Comparison of ENCODE assay signal across 8 mouse cellular contexts in the genomic region with DNA sequence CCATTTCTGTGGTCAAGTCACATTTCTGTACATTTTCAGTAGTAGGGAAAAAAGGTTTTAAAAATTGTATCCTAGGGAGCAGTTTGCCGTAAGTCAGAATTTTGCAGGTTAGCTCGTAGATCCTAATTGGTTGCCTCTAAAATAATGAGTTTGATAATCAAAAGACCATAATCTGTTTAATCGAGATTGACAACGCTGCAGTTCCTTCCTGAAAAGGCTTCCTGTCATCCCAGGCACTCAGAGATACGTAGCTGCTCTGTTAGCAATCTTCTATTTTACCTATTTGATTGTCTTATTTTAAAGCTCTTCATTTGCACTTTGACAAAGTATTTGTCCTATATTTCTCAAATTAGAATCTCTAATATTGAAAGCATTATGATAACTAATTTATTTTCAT.
A peak's percentile ranks its signal among the peaks of the same experiment; 100 is the strongest.
DNase-seq lines count a peak whose midpoint lies in the region; ATAC-seq and TF ChIP-seq lines count a peak whose summit lies in the region.

No protein-coding gene starts in this region.

- TF ChIP-seq CTCF in layer of hippocampus, adult 2 months (conservative IDR thresholded peaks at IDR 0.05) = no peak

- DNase-seq in layer of hippocampus, adult 2 months (ENCODE audit: low spot score in 2 of 2) = no peak
- DNase-seq in layer of hippocampus, adult 11-12 months (ENCODE audit: low spot score) = no peak
- DNase-seq in gastrocnemius, postnatal 10 days = no peak
- DNase-seq in spleen, postnatal 10 days (ENCODE audit: low spot score in 2 of 2) = no peak
- no peak for DNase-seq in frontal cortex, postnatal 25 days (ENCODE audit: low spot score in 2 of 2)

- peak overlapping the region; percentile 82; the same call in 1 of the 2 replicates for H3K4me2 ChIP-seq in embryonic facial prominence, embryonic 15.5 days (replicated peaks)
- peak overlapping the region; percentile 86 for H3K4me2 ChIP-seq in intestine, embryonic 15.5 days (replicated peaks)
- peak overlapping the region; percentile 72; the same call in 1 of the 2 replicates for H3K4me2 ChIP-seq in neural tube, embryonic 14.5 days (ENCODE audit: low read depth, low read length)

- peaks cover 5% of the 10 kb centered on the region; the same call in 1 of the 2 replicates for H3K4me1 ChIP-seq in embryonic facial prominence, embryonic 15.5 days
- H3K4me1 ChIP-seq in intestine, embryonic 15.5 days (replicated peaks) = 0 out of 2 replicates have a peak, but pooled peaks cover 3% of the 10 kb centered on the region
- peaks cover 3% of the 10 kb centered on the region; the same call in 1 of the 2 replicates for H3K4me1 ChIP-seq in neural tube, embryonic 14.5 days (ENCODE audit: control insufficient read depth, insufficient read depth, low read length)

- no peaks in the 10 kb centered on the region for H3K9me3 ChIP-seq in embryonic facial prominence, embryonic 15.5 days (replicated peaks)
- H3K9me3 ChIP-seq in intestine, embryonic 15.5 days = no peaks in the 10 kb centered on the region
- no peaks in the 10 kb centered on the region for H3K9me3 ChIP-seq in neural tube, embryonic 14.5 days (ENCODE audit: control insufficient read depth, low read length)

- WGBS in embryonic facial prominence, embryonic 15.5 days = 64% methylated on average over 5 of the region's 5 CpGs
- WGBS in intestine, embryonic 15.5 days = 72% methylated on average over 5 of the region's 5 CpGs
- 62% methylated on average over 5 of the region's 5 CpGs for WGBS in neural tube, embryonic 14.5 days

- H3K4me3 ChIP-seq in layer of hippocampus, adult 2 months = peak overlapping the region; percentile 68
- H3K4me3 ChIP-seq in embryonic facial prominence, embryonic 15.5 days (replicated peaks) = peak overlapping the region; percentile 74
- H3K4me3 ChIP-seq in intestine, embryonic 15.5 days (replicated peaks) = peak overlapping the region; percentile 76; the same call in 1 of the 2 replicates
- 0 out of 2 replicates have a peak overlapping the region, but pooled peaks have one; percentile 66 for H3K4me3 ChIP-seq in neural tube, embryonic 14.5 days (ENCODE audit: low read depth, low read length)

- no peaks in the 10 kb centered on the region for H3K36me3 ChIP-seq in embryonic facial prominence, embryonic 15.5 days
- H3K36me3 ChIP-seq in intestine, embryonic 15.5 days = no peaks in the 10 kb centered on the region
- H3K36me3 ChIP-seq in neural tube, embryonic 14.5 days (ENCODE audit: control insufficient read depth, insufficient read depth, low read length) = no peaks in the 10 kb centered on the region

- no peak overlapping the region for H3K9ac ChIP-seq in embryonic facial prominence, embryonic 15.5 days
- H3K9ac ChIP-seq in intestine, embryonic 15.5 days = peak overlapping the region; percentile 76; the same call in 1 of the 2 replicates
- H3K9ac ChIP-seq in neural tube, embryonic 14.5 days (replicated peaks; ENCODE audit: low read depth, low read length) = no peak overlapping the region

- H3K27ac ChIP-seq in layer of hippocampus, adult 2 months = peak overlapping the region; percentile 95
- H3K27ac ChIP-seq in embryonic facial prominence, embryonic 15.5 days (replicated peaks) = no peak overlapping the region
- H3K27ac ChIP-seq in intestine, embryonic 15.5 days = no peak overlapping the region
- H3K27ac ChIP-seq in neural tube, embryonic 14.5 days (ENCODE audit: low read depth, low read length) = no peak overlapping the region

- no peaks in the 10 kb centered on the region for H3K27me3 ChIP-seq in embryonic facial prominence, embryonic 15.5 days
- no peaks in the 10 kb centered on the region for H3K27me3 ChIP-seq in intestine, embryonic 15.5 days (replicated peaks)
- no peaks in the 10 kb centered on the region for H3K27me3 ChIP-seq in neural tube, embryonic 14.5 days (ENCODE audit: control insufficient read depth, insufficient read depth, low read length)

- ATAC-seq in embryonic facial prominence, embryonic 15.5 days (ENCODE audit: insufficient number of reproducible peaks, low FRiP score, low TSS enrichment, low read depth) = no peak
- ATAC-seq in intestine, embryonic 15.5 days = no peak
- no peak for ATAC-seq in neural tube, embryonic 14.5 days (ENCODE audit: low read depth)
